Mouse (Mus musculus): ENCODE data around the gene Hs2st1. TPM values are rescaled to one million over a fixed set of nuclear protein-coding genes. Genes with fewer than 3 reads are reported as not detected.

Gene Hs2st1
- total and polyA plus RNA-seq, 3 experiments: 17.6 to 36.4 (median 29.7) TPM

- no peaks in the 10 kb centered on the region for H3K36me3 ChIP-seq (replicated peaks in 1 of 2; ENCODE audit: control insufficient read depth in 1 of 2, insufficient read depth in 1 of 2, low read length in 1 of 2)
- peaks cover 6% of the 10 kb centered on the region for H3K9me3 ChIP-seq (replicated peaks; ENCODE audit: low read length)
- no peak for DNase-seq (ENCODE audit: extremely low read depth)
- no peaks in the 10 kb centered on the region for H3K27me3 ChIP-seq (replicated peaks)
- H3K4me3 ChIP-seq (replicated peaks in 1 of 3; ENCODE audit: low read depth in 2 of 3, low read length in 2 of 3, poor library complexity in 1 of 3): no peak overlapping the region
- no peak overlapping the region for H3K9ac ChIP-seq (ENCODE audit: insufficient read depth, low read depth)
- H3K27ac ChIP-seq (ENCODE audit: insufficient read depth, low read depth): no peak overlapping the region
- H3K79me2 ChIP-seq (replicated peaks; ENCODE audit: control insufficient read depth, extremely low read depth, insufficient read depth, poor library complexity, severe bottlenecking): no peaks in the 10 kb centered on the region
- in situ Hi-C loops (cut with MboI; ENCODE audit: low pct_ligation_motif_present, low pct_unique_long_range_greater_than_20kb, low sequenced_read_pairs) (no loop called here), dilution Hi-C loops (cut with MboI; ENCODE audit: extremely low pct_ligation_motif_present, extremely low pct_unique_long_range_greater_than_20kb, low sequenced_read_pairs) (no loop called here)
- TF ChIP-seq MEF2A (IDR thresholded peaks at IDR 0.05; ENCODE audit: borderline replicate concordance, low read depth, low read length): no peak
- TF ChIP-seq KAT2A (IDR thresholded peaks at IDR 0.05; ENCODE audit: insufficient replicate concordance, low read length): no peak
- no peak for TF ChIP-seq CHD2 (IDR thresholded peaks at IDR 0.05; ENCODE audit: low read length)
- TF ChIP-seq ZNF384 (IDR thresholded peaks at IDR 0.05; ENCODE audit: low read depth, low read length): no peak
- TF ChIP-seq MYC (IDR thresholded peaks at IDR 0.05; ENCODE audit: low read depth, low read length): no peak
- TF ChIP-seq NRF1 (IDR thresholded peaks at IDR 0.05; ENCODE audit: low read depth, low read length): no peak
- no peak for TF ChIP-seq IRF4 (IDR thresholded peaks at IDR 0.05; ENCODE audit: low read depth, low read length)
- no peak for TF ChIP-seq USF1 (IDR thresholded peaks at IDR 0.05; ENCODE audit: low read depth, low read length)
- TF ChIP-seq CTCF (conservative IDR thresholded peaks at IDR 0.05 in 1 of 2, IDR thresholded peaks at IDR 0.05 in 1 of 2; ENCODE audit: low read depth in 2 of 2, low read length in 2 of 2): no peak
- TF ChIP-seq TCF12 (IDR thresholded peaks at IDR 0.05; ENCODE audit: low read depth, low read length): no peak
- TF ChIP-seq POLR2A (IDR thresholded peaks at IDR 0.05; ENCODE audit: low read depth, low read length): no peak
- no peak for TF ChIP-seq E2F4 (IDR thresholded peaks at IDR 0.05; ENCODE audit: insufficient replicate concordance, low read depth, low read length)
- TF ChIP-seq JUN (IDR thresholded peaks at IDR 0.05; ENCODE audit: insufficient read depth, low read depth, low read length): no peak
- no peak overlapping the region for H3K4me2 ChIP-seq (ENCODE audit: insufficient read depth, low read depth, poor library complexity, severe bottlenecking)
- H3K4me1 ChIP-seq (ENCODE audit: control insufficient read depth in 1 of 2, insufficient read depth in 2 of 2): peaks cover 13 to 17% of the 10 kb centered on the region in 2 experiments
Observed at GRCm38 (mm10) chr3:144405331-144405730, 164.7 kb downstream of the Hs2st1 start.

GRCm38 (mm10) chr3:144401292-144401691 is 168.7 kb downstream of the Hs2st1 start:
- dilution Hi-C loops (cut with MboI; ENCODE audit: extremely low pct_ligation_motif_present, extremely low pct_unique_long_range_greater_than_20kb, low sequenced_read_pairs): no loop called here
- no peaks in the 10 kb centered on the region for H3K36me3 ChIP-seq (replicated peaks in 1 of 2; ENCODE audit: control insufficient read depth in 1 of 2, insufficient read depth in 1 of 2, low read length in 1 of 2)

More at GRCm38 (mm10) chr3:144401292-144401691, 168.7 kb downstream of the Hs2st1 start:
- no peak overlapping the region for H3K27ac ChIP-seq (ENCODE audit: insufficient read depth, low read depth)
- DNase-seq (ENCODE audit: extremely low read depth): no peak
- no peak overlapping the region for H3K4me3 ChIP-seq (replicated peaks in 1 of 3; ENCODE audit: low read depth in 2 of 3, low read length in 2 of 3, poor library complexity in 1 of 3)
- peaks cover 7 to 19% of the 10 kb centered on the region in 2 experiments for H3K4me1 ChIP-seq (ENCODE audit: control insufficient read depth in 1 of 2, insufficient read depth in 2 of 2)
- TF ChIP-seq TCF12 (IDR thresholded peaks at IDR 0.05; ENCODE audit: low read depth, low read length) (0 out of 2 replicates have a peak, but pooled peaks have one; percentile 17), IRF4 (IDR thresholded peaks at IDR 0.05; ENCODE audit: low read depth, low read length) (peak; percentile 31; the same call in 1 of the 2 replicates), EP300 (IDR thresholded peaks at IDR 0.05; ENCODE audit: low read length) (peak; percentile 37; the same call in 1 of the 2 replicates), MAZ (IDR thresholded peaks at IDR 0.05; ENCODE audit: low read depth, low read length) (no peak), USF2 (conservative IDR thresholded peaks at IDR 0.05; ENCODE audit: low read depth, low read length) (peak; percentile 47), USF1 (IDR thresholded peaks at IDR 0.05; ENCODE audit: low read depth, low read length) (peak; percentile 68), ZKSCAN1 (IDR thresholded peaks at IDR 0.05; ENCODE audit: borderline replicate concordance, low read depth, low read length) (no peak), PAX5 (IDR thresholded peaks at IDR 0.05; ENCODE audit: low read length) (no peak), SMC3 (IDR thresholded peaks at IDR 0.05; ENCODE audit: low read depth, low read length) (no peak), GABPA (IDR thresholded peaks at IDR 0.05; ENCODE audit: insufficient replicate concordance, low read depth, low read length) (no peak), HCFC1 (IDR thresholded peaks at IDR 0.05; ENCODE audit: low read depth, low read length) (no peak; the same call in 1 of the 2 replicates), E2F4 (IDR thresholded peaks at IDR 0.05; ENCODE audit: insufficient replicate concordance, low read depth, low read length) (no peak), RCOR1 (conservative IDR thresholded peaks at IDR 0.05; ENCODE audit: low read depth, low read length) (no peak), JUN (IDR thresholded peaks at IDR 0.05; ENCODE audit: insufficient read depth, low read depth, low read length) (no peak), MYC (IDR thresholded peaks at IDR 0.05; ENCODE audit: low read depth, low read length) (peak; percentile 49; the same call in 1 of the 2 replicates), MAX (IDR thresholded peaks at IDR 0.05; ENCODE audit: low read length) (peak; percentile 81), MEF2A (IDR thresholded peaks at IDR 0.05; ENCODE audit: borderline replicate concordance, low read depth, low read length) (no peak), BHLHE40 (IDR thresholded peaks at IDR 0.05; ENCODE audit: low read depth, low read length) (no peak), NELFE (IDR thresholded peaks at IDR 0.05; ENCODE audit: low read depth, low read length) (0 out of 2 replicates have a peak, but pooled peaks have one; percentile 22), ETS1 (conservative IDR thresholded peaks at IDR 0.05; ENCODE audit: low read depth, low read length) (0 out of 2 replicates have a peak, but pooled peaks have one; percentile 34), CHD1 (IDR thresholded peaks at IDR 0.05; ENCODE audit: low read depth, low read length) (no peak), KAT2A (IDR thresholded peaks at IDR 0.05; ENCODE audit: insufficient replicate concordance, low read length) (no peak), ELF1 (IDR thresholded peaks at IDR 0.05; ENCODE audit: low read depth, low read length) (0 out of 2 replicates have a peak, but pooled peaks have one; percentile 12), TBP (conservative IDR thresholded peaks at IDR 0.05; ENCODE audit: low read depth, low read length) (no peak)
- no peaks in the 10 kb centered on the region for H3K9me3 ChIP-seq (replicated peaks; ENCODE audit: low read length)
- no peaks in the 10 kb centered on the region for H3K27me3 ChIP-seq (replicated peaks)
- H3K9ac ChIP-seq (ENCODE audit: insufficient read depth, low read depth): no peak overlapping the region
- H3K79me2 ChIP-seq (replicated peaks; ENCODE audit: control insufficient read depth, extremely low read depth, insufficient read depth, poor library complexity, severe bottlenecking): no peaks in the 10 kb centered on the region
- in situ Hi-C loops (cut with MboI; ENCODE audit: low pct_ligation_motif_present, low pct_unique_long_range_greater_than_20kb, low sequenced_read_pairs): no loop called here
- H3K4me2 ChIP-seq (ENCODE audit: insufficient read depth, low read depth, poor library complexity, severe bottlenecking): no peak overlapping the region

Data from CH12.LX (cell line).